Mouse (Mus musculus) heart, postnatal 0 days (tissue): ENCODE data around the gene Tmem262.

ENCODE experiments used
- CTCF ChIP-seq: IDR thresholded peaks from 2 replicates; pipeline ENCODE4 v1.5.1; 2016; ENCODE audit warnings: antibody characterized with exemption, control low read depth, low read depth
- EP300 ChIP-seq: IDR thresholded peaks from 2 replicates; pipeline ENCODE4 v1.6.1; 2016; ENCODE audit warnings: antibody characterized with exemption, low read depth

- no peak for TF ChIP-seq CTCF
- no peak for TF ChIP-seq EP300
Measured at GRCm38 (mm10) chr19:6037695-6038094, 42.1 kb upstream of the Tmem262 start.
